Mouse (Mus musculus) CH12.LX (cell line): Measurements from ENCODE around the gene Ube2i. TPM values are rescaled to one million over a fixed set of nuclear protein-coding genes. Genes with fewer than 3 reads are reported as not detected.
"Not testable (repeated sequence)": the region's sequence is repeated elsewhere in the genome, so short reads cannot be mapped to it uniquely, and the experiment has no call there.

Experiments used
- DNase-seq: peaks from one replicate; pipeline ENCODE4 v3.0.0-alpha.2; 2013; ENCODE audit errors: extremely low read depth
- H3K27ac ChIP-seq: 2 replicates; pipeline ENCODE4 v1.5.1; 2012; ENCODE audit warnings: low read depth, mild to moderate bottlenecking, control low read depth, moderate library complexity; ENCODE audit not compliant: insufficient read depth
- H3K27me3 ChIP-seq: replicated peaks from 2 replicates; pipeline ENCODE3; 2012; ENCODE audit warnings: inconsistent platforms
- H3K36me3 ChIP-seq, 2 experiments: replicated peaks in 1 of 2; 2 replicates each; pipeline versions ENCODE3 to v1.6.1; 2012; ENCODE audit warnings: inconsistent platforms in 1 of 2, low read length in 1 of 2, mild to moderate bottlenecking in 1 of 2, mixed read lengths in 1 of 2, moderate library complexity in 1 of 2; ENCODE audit not compliant: control insufficient read depth in 1 of 2, insufficient read depth in 1 of 2
- H3K4me1 ChIP-seq, 2 experiments: 2 replicates each; pipeline ENCODE4 v1.6.1; 2012; ENCODE audit warnings: inconsistent platforms in 1 of 2, moderate library complexity in 1 of 2; ENCODE audit not compliant: insufficient read depth in 2 of 2, control insufficient read depth in 1 of 2
- H3K4me2 ChIP-seq: 2 replicates; pipeline ENCODE4 v1.6.1; 2012; ENCODE audit warnings: low read depth, mild to moderate bottlenecking, control low read depth; ENCODE audit not compliant: poor library complexity, insufficient read depth, severe bottlenecking
- H3K4me3 ChIP-seq, 3 experiments: fragments of 150-350 bp in 1 of 3; sonication (generic) in 1 of 3; replicated peaks in 1 of 3; 2 replicates each; pipeline versions ENCODE3 to v1.5.1; 2011 to 2012; ENCODE audit warnings: low read depth in 2 of 3, low read length in 2 of 3, mild to moderate bottlenecking in 2 of 3, moderate library complexity in 2 of 3, control low read depth in 1 of 3, improper control_type of control experiment in 1 of 3, inconsistent platforms in 1 of 3, mixed read lengths in 1 of 3; ENCODE audit not compliant: poor library complexity in 1 of 3
- H3K79me2 ChIP-seq: replicated peaks from 2 replicates; pipeline ENCODE4 v1.6.1; 2012; ENCODE audit warnings: mild to moderate bottlenecking, moderate library complexity; ENCODE audit not compliant: control insufficient read depth, poor library complexity, insufficient read depth, severe bottlenecking; ENCODE audit errors: extremely low read depth
- H3K9ac ChIP-seq: 2 replicates; pipeline ENCODE4 v1.6.1; 2012; ENCODE audit warnings: low read depth, mild to moderate bottlenecking, control low read depth, moderate library complexity; ENCODE audit not compliant: insufficient read depth
- H3K9me3 ChIP-seq: replicated peaks from 2 replicates; pipeline ENCODE3; 2012; ENCODE audit warnings: low read length, inconsistent platforms, mixed read lengths
- BHLHE40 ChIP-seq: IDR thresholded peaks from 2 replicates; pipeline ENCODE4 v1.6.1; 2011; ENCODE audit warnings: mild to moderate bottlenecking, low read depth, low read length, improper control_type of control experiment
- EP300 ChIP-seq: IDR thresholded peaks from 2 replicates; pipeline ENCODE4 v1.6.1; 2011; ENCODE audit warnings: low read length, improper control_type of control experiment
- ETS1 ChIP-seq: conservative IDR thresholded peaks from 2 replicates; pipeline ENCODE4 v1.6.1; 2012; ENCODE audit warnings: low read depth, mild to moderate bottlenecking, inconsistent platforms, low read length, improper control_type of control experiment, moderate library complexity
- HCFC1 ChIP-seq: IDR thresholded peaks from 2 replicates; pipeline ENCODE4 v1.6.1; 2012; ENCODE audit warnings: low read depth, mild to moderate bottlenecking, inconsistent platforms, low read length, improper control_type of control experiment
- IRF4 ChIP-seq: IDR thresholded peaks from 2 replicates; pipeline ENCODE4 v1.6.1; 2014; ENCODE audit warnings: low read depth, mild to moderate bottlenecking, inconsistent platforms, low read length, improper control_type of control experiment
- JUN ChIP-seq: IDR thresholded peaks from 2 replicates; pipeline ENCODE4 v1.6.1; 2011; ENCODE audit warnings: low read depth, mild to moderate bottlenecking, low read length, improper control_type of control experiment, moderate library complexity; ENCODE audit not compliant: insufficient read depth
- KAT2A ChIP-seq: IDR thresholded peaks from 2 replicates; pipeline ENCODE4 v1.6.1; 2012; ENCODE audit warnings: low read length, improper control_type of control experiment, inconsistent platforms; ENCODE audit not compliant: insufficient replicate concordance
- MAFK ChIP-seq: IDR thresholded peaks from 2 replicates; pipeline ENCODE4 v1.6.1; 2011; ENCODE audit warnings: low read length, improper control_type of control experiment; ENCODE audit not compliant: insufficient replicate concordance
- MAX ChIP-seq: IDR thresholded peaks from 2 replicates; pipeline ENCODE4 v1.6.1; 2011; ENCODE audit warnings: low read length, improper control_type of control experiment
- MAZ ChIP-seq: IDR thresholded peaks from 2 replicates; pipeline ENCODE4 v1.6.1; 2012; ENCODE audit warnings: low read depth, mild to moderate bottlenecking, inconsistent platforms, low read length, improper control_type of control experiment, moderate library complexity
- MEF2A ChIP-seq: IDR thresholded peaks from 2 replicates; pipeline ENCODE4 v1.6.1; 2014; ENCODE audit warnings: low read depth, mild to moderate bottlenecking, inconsistent platforms, low read length, improper control_type of control experiment, borderline replicate concordance
- MXI1 ChIP-seq: IDR thresholded peaks from 2 replicates; pipeline ENCODE4 v1.6.1; 2011; ENCODE audit warnings: mild to moderate bottlenecking, low read depth, low read length, improper control_type of control experiment
- MYC ChIP-seq: IDR thresholded peaks from 2 replicates; pipeline ENCODE4 v1.6.1; 2011; ENCODE audit warnings: low read depth, mild to moderate bottlenecking, improper control_type of control experiment, low read length
- NRF1 ChIP-seq: IDR thresholded peaks from 2 replicates; pipeline ENCODE4 v1.6.1; 2014; ENCODE audit warnings: low read depth, mild to moderate bottlenecking, inconsistent platforms, low read length, improper control_type of control experiment, moderate library complexity
- POLR2AphosphoS2 ChIP-seq: IDR thresholded peaks from 2 replicates; pipeline ENCODE4 v1.6.1; 2011; ENCODE audit warnings: low read depth, low read length, improper control_type of control experiment
- RCOR1 ChIP-seq: conservative IDR thresholded peaks from 2 replicates; pipeline ENCODE4 v1.6.1; 2012; ENCODE audit warnings: low read depth, mild to moderate bottlenecking, inconsistent platforms, low read length, improper control_type of control experiment
- SIN3A ChIP-seq: IDR thresholded peaks from 2 replicates; pipeline ENCODE4 v1.6.1; 2012; ENCODE audit warnings: low read length, improper control_type of control experiment, inconsistent platforms
- TBP ChIP-seq: conservative IDR thresholded peaks from 2 replicates; pipeline ENCODE4 v1.6.1; 2011; ENCODE audit warnings: low read depth, low read length, improper control_type of control experiment
- TCF12 ChIP-seq: IDR thresholded peaks from 2 replicates; pipeline ENCODE4 v1.6.1; 2014; ENCODE audit warnings: low read depth, mild to moderate bottlenecking, inconsistent platforms, low read length, improper control_type of control experiment
- UBTF ChIP-seq: IDR thresholded peaks from 2 replicates; pipeline ENCODE4 v1.6.1; 2012; ENCODE audit warnings: low read depth, mild to moderate bottlenecking, inconsistent platforms, low read length, improper control_type of control experiment, moderate library complexity
- ZC3H11A ChIP-seq: IDR thresholded peaks from 2 replicates; pipeline ENCODE4 v1.6.1; 2012; ENCODE audit warnings: low read depth, mild to moderate bottlenecking, inconsistent platforms, low read length, improper control_type of control experiment
- ZKSCAN1 ChIP-seq: IDR thresholded peaks from 2 replicates; pipeline ENCODE4 v1.6.1; 2012; ENCODE audit warnings: low read depth, inconsistent platforms, low read length, improper control_type of control experiment, borderline replicate concordance
- dilution Hi-C: fragments of 300-500 bp; cut with MboI; formaldehyde crosslinking; loops from 2 replicates; pipeline ENCODE4 v1.14.3; 2020; ENCODE audit warnings: low sequenced_read_pairs; ENCODE audit not compliant: extremely low pct_unique_long_range_greater_than_20kb, extremely low pct_ligation_motif_present
- in situ Hi-C: fragments of 300-500 bp; cut with MboI; formaldehyde crosslinking; loops from 3 replicates; pipeline ENCODE4 v1.14.3; 2019; ENCODE audit warnings: low sequenced_read_pairs, low pct_ligation_motif_present, low pct_unique_long_range_greater_than_20kb, mixed read lengths
- polyA plus RNA-seq: library from polyadenylated mRNA; unstranded; fragments of >175 nt; gene quantifications from 2 replicates; pipeline ENCODE4 v1.2.1, GENCODE M21; 2012; ENCODE audit warnings: low read depth; ENCODE audit not compliant: insufficient read length
- total RNA-seq, 2 experiments: library from RNA; depleted of rRNA; stranded (reverse); fragments of 300-350 nt in 1 of 2; fragments of >200 nt in 1 of 2; gene quantifications; 2 replicates each; pipeline ENCODE4 v1.2.3; 2012 to 2014

Gene Ube2i
- total and polyA plus RNA-seq, 3 experiments: 356 to 731 (median 578) TPM

- no peaks in the 10 kb centered on the region for H3K9me3 ChIP-seq
- 0 out of 2 replicates have a peak, but pooled peaks have one; percentile 45 for TF ChIP-seq UBTF
- peak; percentile 26; the same call in 1 of the 2 replicates for TF ChIP-seq MYC
- TF ChIP-seq MAFK: 0 out of 2 replicates have a peak, but pooled peaks have one; percentile 35
- TF ChIP-seq ZC3H11A: no peak
- TF ChIP-seq EP300: no peak
- TF ChIP-seq TBP: no peak
- TF ChIP-seq ZKSCAN1: no peak
- TF ChIP-seq ETS1: 0 out of 2 replicates have a peak, but pooled peaks have one; percentile 14
- TF ChIP-seq IRF4: peak; percentile 49
- TF ChIP-seq SIN3A: 0 out of 2 replicates have a peak, but pooled peaks have one; percentile 16
- peak; percentile 35; the same call in 1 of the 2 replicates for TF ChIP-seq MXI1
- TF ChIP-seq POLR2AphosphoS2: no peak
- no peaks in the 10 kb centered on the region for H3K27me3 ChIP-seq
- H3K4me1 ChIP-seq: peaks cover 27 to 66% of the 10 kb centered on the region in 2 experiments
- H3K4me2 ChIP-seq: peak overlapping the region; percentile 93
- peaks cover 30 to 58% of the 10 kb centered on the region in 2 experiments for H3K36me3 ChIP-seq
- peaks cover 11% of the 10 kb centered on the region for H3K79me2 ChIP-seq
- dilution Hi-C loops: no loop called here
- H3K9ac ChIP-seq: peak overlapping the region; percentile 85
- in situ Hi-C loops: no loop called here
- H3K27ac ChIP-seq: peak overlapping the region; percentile 94
- peak; percentile 50 for DNase-seq
- H3K4me3 ChIP-seq: peak overlapping the region; percentile 61 to 71 (median 61)
These were observed 51.3 kb downstream of the Ube2i start for GRCm38 (mm10) chr17:25222951-25223601.

- TF ChIP-seq BHLHE40 (peak; percentile 56), JUN (0 out of 2 replicates have a peak, but pooled peaks have one; percentile 12), MYC (0 out of 2 replicates have a peak, but pooled peaks have one; percentile 29), MEF2A (0 out of 2 replicates have a peak, but pooled peaks have one; percentile 59), ETS1 (peak; percentile 67), IRF4 (0 out of 2 replicates have a peak, but pooled peaks have one; percentile 42), TCF12 (peak; percentile 68; the same call in 1 of the 2 replicates), MAZ (peak; percentile 81; the same call in 1 of the 2 replicates), HCFC1 (peak; percentile 51; the same call in 1 of the 2 replicates), MAFK (peak; percentile 33; the same call in 1 of the 2 replicates), MAX (peak; percentile 51; the same call in 1 of the 2 replicates), RCOR1 (0 out of 2 replicates have a peak, but pooled peaks have one; percentile 34), NRF1 (peak; percentile 57), KAT2A (0 out of 2 replicates have a peak, but pooled peaks have one; percentile 27), EP300 (peak; percentile 39; the same call in 1 of the 2 replicates)
- H3K4me2 ChIP-seq: peak overlapping the region; percentile 93
- peak overlapping the region; percentile 94 for H3K27ac ChIP-seq
- peaks cover 11% of the 10 kb centered on the region for H3K79me2 ChIP-seq
- dilution Hi-C loops, H3K9me3 ChIP-seq, H3K27me3 ChIP-seq, in situ Hi-C loops: not testable (repeated sequence)
- peaks cover 27 to 63% of the 10 kb centered on the region in 2 experiments for H3K4me1 ChIP-seq
- H3K36me3 ChIP-seq: peaks cover 29 to 56% of the 10 kb centered on the region in 2 experiments
- H3K9ac ChIP-seq: peak overlapping the region; percentile 85
- H3K4me3 ChIP-seq: peak overlapping the region; percentile 61 to 71 (median 61)
- DNase-seq: peak; percentile 68
These were observed 51.9 kb downstream of the Ube2i start for GRCm38 (mm10) chr17:25222504-25222940.
